In genomic region chr19:46502471-46503166, GRCm38 (mm10) we compare ENCODE assay signal across 8 mouse cellular contexts. TPM values are rescaled to one million over a fixed set of nuclear protein-coding genes. Genes with fewer than 3 reads are reported as not detected.
DNase-seq lines count a peak whose midpoint lies in the region; ATAC-seq and TF ChIP-seq lines count a peak whose summit lies in the region.

No protein-coding gene starts in this region.

- under 1% methylated on average over 53 of the region's 53 CpGs for WGBS in heart, embryonic 15.5 days
- WGBS in liver, embryonic 15.5 days (ENCODE audit: insufficient replicate concordance), result under 1% methylated on average over 53 of the region's 53 CpGs
- 0% methylated on average over 53 of the region's 53 CpGs for WGBS in neural tube, embryonic 12.5 days

- no peaks in the 10 kb centered on the region for H3K9me3 ChIP-seq in heart, embryonic 15.5 days (replicated peaks)
- no peaks in the 10 kb centered on the region for H3K9me3 ChIP-seq in liver, embryonic 15.5 days (replicated peaks)
- no peaks in the 10 kb centered on the region for H3K9me3 ChIP-seq in neural tube, embryonic 12.5 days

- H3K4me1 ChIP-seq in embryonic fibroblast, embryonic 13.5 days (ENCODE audit: control insufficient read depth, insufficient read depth, low read length), result 0 out of 2 replicates have a peak, but pooled peaks cover 10% of the 10 kb centered on the region
- peaks cover 39% of the 10 kb centered on the region for H3K4me1 ChIP-seq in heart, embryonic 15.5 days (replicated peaks)
- H3K4me1 ChIP-seq in liver, embryonic 15.5 days (replicated peaks), result peaks cover 77% of the 10 kb centered on the region
- H3K4me1 ChIP-seq in neural tube, embryonic 12.5 days, result peaks cover 35% of the 10 kb centered on the region

- TF ChIP-seq CTCF in embryonic fibroblast, embryonic 13.5 days (IDR thresholded peaks at IDR 0.05; ENCODE audit: borderline replicate concordance, insufficient read depth, low read length), result peak; percentile 49; the same call in 1 of the 2 replicates

- H3K4me2 ChIP-seq in heart, embryonic 15.5 days, result peak overlapping the region; percentile 95
- peak overlapping the region; percentile 99 for H3K4me2 ChIP-seq in liver, embryonic 15.5 days
- peak overlapping the region; percentile 96 for H3K4me2 ChIP-seq in neural tube, embryonic 12.5 days (replicated peaks)

- H3K36me3 ChIP-seq in heart, embryonic 15.5 days, result peaks cover 14% of the 10 kb centered on the region; the same call in 1 of the 2 replicates
- peaks cover 28% of the 10 kb centered on the region for H3K36me3 ChIP-seq in liver, embryonic 15.5 days (replicated peaks)
- H3K36me3 ChIP-seq in neural tube, embryonic 12.5 days, result peaks cover 21% of the 10 kb centered on the region

- H3K9ac ChIP-seq in heart, embryonic 15.5 days, result peak overlapping the region; percentile 98
- H3K9ac ChIP-seq in liver, embryonic 15.5 days, result peak overlapping the region; percentile 91
- peak overlapping the region; percentile 100 for H3K9ac ChIP-seq in neural tube, embryonic 12.5 days

- peak overlapping the region; percentile 94 for H3K27ac ChIP-seq in embryonic fibroblast, embryonic 13.5 days (ENCODE audit: insufficient read depth, low read length)
- H3K27ac ChIP-seq in heart, embryonic 15.5 days, result peak overlapping the region; percentile 100
- peak overlapping the region; percentile 97 for H3K27ac ChIP-seq in liver, embryonic 15.5 days (replicated peaks)
- peak overlapping the region; percentile 100 for H3K27ac ChIP-seq in neural tube, embryonic 12.5 days

- ATAC-seq in heart, embryonic 15.5 days (replicated peaks; ENCODE audit: insufficient number of reproducible peaks, insufficient read depth, low FRiP score, low read depth), result 0 out of 2 replicates have a peak, but pooled peaks have one; percentile 10
- ATAC-seq in liver, embryonic 15.5 days (ENCODE audit: insufficient read depth), result peak; percentile 43
- peak; percentile 2; the same call in 1 of the 2 replicates for ATAC-seq in neural tube, embryonic 12.5 days (ENCODE audit: low FRiP score, low read depth)

- TF ChIP-seq POLR2A in embryonic fibroblast, embryonic 13.5 days (IDR thresholded peaks at IDR 0.05; ENCODE audit: low read depth, low read length), result peak; percentile 52; the same call in 1 of the 2 replicates

- no peaks in the 10 kb centered on the region for H3K27me3 ChIP-seq in heart, embryonic 15.5 days
- H3K27me3 ChIP-seq in liver, embryonic 15.5 days, result no peaks in the 10 kb centered on the region
- H3K27me3 ChIP-seq in neural tube, embryonic 12.5 days (replicated peaks), result no peaks in the 10 kb centered on the region

- H3K4me3 ChIP-seq in embryonic fibroblast, embryonic 13.5 days (ENCODE audit: insufficient read depth, low read length), result peak overlapping the region; percentile 76
- H3K4me3 ChIP-seq in heart, embryonic 15.5 days, result peak overlapping the region; percentile 93
- peak overlapping the region; percentile 85 for H3K4me3 ChIP-seq in liver, embryonic 15.5 days (replicated peaks)
- peak overlapping the region; percentile 99 for H3K4me3 ChIP-seq in neural tube, embryonic 12.5 days

- DNase-seq in B cell, adult 2 months, result peak; percentile 88 to 90
- DNase-seq in adrenal gland, postnatal 25 days, result peak; percentile 90
- peak; percentile 87 to 94 for DNase-seq in kidney, postnatal 25 days
- DNase-seq in telencephalon, adult 2 months (ENCODE audit: low read depth, low spot score), result peak; percentile 79

RNA-seq across cellular contexts. Expression of gene Trim8, which starts 1.1 kb away (rescaled TPM):
- 50.9 and 52.6 TPM in 2 replicates for total RNA-seq in adrenal gland, postnatal 25 days (2021)
- polyA plus RNA-seq in embryonic fibroblast, embryonic 13.5 days (2011; ENCODE audit: insufficient read length, low read depth, missing spikeins), result 22.1 and 25.9 TPM in 2 replicates
- polyA plus RNA-seq in heart, embryonic 15.5 days (2015; fragmentation: Nextera tagmentation; extraction: Ambion mirVana), result 15.9 and 19.2 TPM in 2 replicates
- 8.8 and 10.9 TPM in 2 replicates for polyA plus RNA-seq in liver, embryonic 15.5 days (2015; fragmentation: Nextera tagmentation; extraction: Ambion mirVana)
- polyA plus RNA-seq in neural tube, embryonic 12.5 days (2016; fragmentation: Nextera tagmentation; extraction: Ambion mirVana), result 39.1 and 43.0 TPM in 2 replicates

Comparison
In these comparisons a context has a peak if more than half of its experiments do, and no peak if none do; other contexts are left out.
1. Peak in every context shown above with its lines: DNase-seq, ATAC-seq, H3K4me3 ChIP-seq and H3K27ac ChIP-seq.